Mouse (Mus musculus): Measurements from ENCODE around the gene Slc32a1. TPM values are rescaled to one million over a fixed set of nuclear protein-coding genes. Genes with fewer than 3 reads are reported as not detected.
A peak's percentile ranks its signal among the peaks of the same experiment; 100 is the strongest.

Gene Slc32a1
- polyA plus RNA-seq, 1 experiment from 2014 or later, result not detected

- Histone ChIP-seq H3K27me3 (ENCODE audit: insufficient read depth, low read length) (no peaks in the 10 kb centered on the region), H3K9ac (replicated peaks) (no peak overlapping the region), H3K36me3 (replicated peaks; ENCODE audit: insufficient read depth, low read length) (no peaks in the 10 kb centered on the region), H3K4me3 (ENCODE audit: low read depth, low read length) (no peak overlapping the region), H3K4me2 (ENCODE audit: low read depth, low read length) (no peak overlapping the region), H3K27ac (ENCODE audit: low read depth) (no peak overlapping the region), H3K9me3 (ENCODE audit: low read length) (no peaks in the 10 kb centered on the region), H3K4me1 (ENCODE audit: insufficient read depth) (no peaks in the 10 kb centered on the region)
- TF ChIP-seq CTCF (IDR thresholded peaks at IDR 0.05; ENCODE audit: low read depth) (no peak), EP300 (IDR thresholded peaks at IDR 0.05; ENCODE audit: low read depth) (no peak)
- DNase-seq, result peak; percentile 29
- ATAC-seq, result no peak
- WGBS (ENCODE audit: insufficient replicate concordance), result 9% methylated on average over 12 of the region's 12 CpGs
Observed at GRCm38 (mm10) chr2:158584621-158585358, 25.8 kb upstream of the Slc32a1 start.

GRCm38 (mm10) chr2:158588524-158589271, 21.9 kb upstream of the Slc32a1 start:
- WGBS (ENCODE audit: insufficient replicate concordance), result 45% methylated on average over 8 of the region's 8 CpGs

DNA sequence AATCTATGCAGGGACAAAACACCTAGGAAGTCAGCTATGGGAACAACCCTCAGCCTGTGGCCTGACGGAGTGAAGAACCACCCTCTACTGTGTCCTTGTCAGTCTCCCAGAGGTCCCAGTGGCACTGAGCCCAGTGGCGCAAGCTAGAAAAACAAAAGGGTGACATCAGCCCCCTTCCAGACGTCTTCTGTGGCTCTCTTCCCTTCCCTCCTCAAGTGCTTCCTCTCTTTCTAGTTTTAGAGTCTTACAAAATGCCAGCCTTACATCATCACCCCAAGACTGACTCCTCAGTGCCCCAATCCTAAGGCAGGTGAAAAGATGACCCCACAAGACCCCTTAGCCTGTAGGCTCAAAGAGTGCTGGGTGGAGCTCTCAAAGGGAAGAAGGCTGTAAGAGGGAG, 20.1 kb upstream of the Slc32a1 start:
- no peak for ATAC-seq
- H3K4me1 ChIP-seq (ENCODE audit: insufficient read depth), result no peaks in the 10 kb centered on the region
- no peak for DNase-seq
- no peaks in the 10 kb centered on the region for H3K36me3 ChIP-seq (replicated peaks; ENCODE audit: insufficient read depth, low read length)
- no peak overlapping the region for H3K4me3 ChIP-seq (ENCODE audit: low read depth, low read length)
- 40% methylated on average over 3 of the region's 3 CpGs for WGBS (ENCODE audit: insufficient replicate concordance)
- H3K27ac ChIP-seq (ENCODE audit: low read depth), result no peak overlapping the region
- TF ChIP-seq EP300 (IDR thresholded peaks at IDR 0.05; ENCODE audit: low read depth) (no peak), CTCF (IDR thresholded peaks at IDR 0.05; ENCODE audit: low read depth) (no peak)
- no peaks in the 10 kb centered on the region for H3K9me3 ChIP-seq (ENCODE audit: low read length)
- H3K4me2 ChIP-seq (ENCODE audit: low read depth, low read length), result no peak overlapping the region
- H3K9ac ChIP-seq (replicated peaks), result no peak overlapping the region
- H3K27me3 ChIP-seq (ENCODE audit: insufficient read depth, low read length), result peaks cover 6% of the 10 kb centered on the region; the same call in 1 of the 2 replicates

More at GRCm38 (mm10) chr2:158588524-158589271, 21.9 kb upstream of the Slc32a1 start:
- Histone ChIP-seq H3K36me3 (replicated peaks; ENCODE audit: insufficient read depth, low read length) (no peaks in the 10 kb centered on the region), H3K4me1 (ENCODE audit: insufficient read depth) (no peaks in the 10 kb centered on the region), H3K27me3 (ENCODE audit: insufficient read depth, low read length) (no peaks in the 10 kb centered on the region), H3K9ac (replicated peaks) (no peak overlapping the region), H3K4me3 (ENCODE audit: low read depth, low read length) (no peak overlapping the region), H3K9me3 (ENCODE audit: low read length) (no peaks in the 10 kb centered on the region), H3K4me2 (ENCODE audit: low read depth, low read length) (no peak overlapping the region), H3K27ac (ENCODE audit: low read depth) (no peak overlapping the region)
- no peak for DNase-seq
- ATAC-seq, result no peak
- TF ChIP-seq CTCF (IDR thresholded peaks at IDR 0.05; ENCODE audit: low read depth), result no peak
- no peak for TF ChIP-seq EP300 (IDR thresholded peaks at IDR 0.05; ENCODE audit: low read depth)

GRCm38 (mm10) chr2:158591286-158591685, 19.3 kb upstream of the Slc32a1 start:
- Histone ChIP-seq H3K27me3 (ENCODE audit: insufficient read depth, low read length) (peaks cover 10% of the 10 kb centered on the region; the same call in 1 of the 2 replicates), H3K9ac (replicated peaks) (no peak overlapping the region), H3K4me2 (ENCODE audit: low read depth, low read length) (no peak overlapping the region), H3K27ac (ENCODE audit: low read depth) (no peak overlapping the region), H3K4me3 (ENCODE audit: low read depth, low read length) (no peak overlapping the region), H3K9me3 (ENCODE audit: low read length) (no peaks in the 10 kb centered on the region), H3K36me3 (replicated peaks; ENCODE audit: insufficient read depth, low read length) (no peaks in the 10 kb centered on the region), H3K4me1 (ENCODE audit: insufficient read depth) (no peaks in the 10 kb centered on the region)
- WGBS (ENCODE audit: insufficient replicate concordance), result 50% methylated on average over 5 of the region's 5 CpGs
- DNase-seq (no peak), ATAC-seq (no peak)
- no peak for TF ChIP-seq EP300 (IDR thresholded peaks at IDR 0.05; ENCODE audit: low read depth)
- no peak for TF ChIP-seq CTCF (IDR thresholded peaks at IDR 0.05; ENCODE audit: low read depth)

- no peak overlapping the region for H3K27ac ChIP-seq (ENCODE audit: low read depth)
- H3K4me3 ChIP-seq (ENCODE audit: low read depth, low read length), result no peak overlapping the region
- peaks cover 10% of the 10 kb centered on the region; the same call in 1 of the 2 replicates for H3K27me3 ChIP-seq (ENCODE audit: insufficient read depth, low read length)
- no peak for ATAC-seq
- no peaks in the 10 kb centered on the region for H3K4me1 ChIP-seq (ENCODE audit: insufficient read depth)
- no peaks in the 10 kb centered on the region for H3K9me3 ChIP-seq (ENCODE audit: low read length)
- H3K9ac ChIP-seq (replicated peaks), result no peak overlapping the region
- DNase-seq, result no peak
- H3K4me2 ChIP-seq (ENCODE audit: low read depth, low read length), result no peak overlapping the region
- 61% methylated on average over 4 of the region's 4 CpGs for WGBS (ENCODE audit: insufficient replicate concordance)
- no peaks in the 10 kb centered on the region for H3K36me3 ChIP-seq (replicated peaks; ENCODE audit: insufficient read depth, low read length)
- no peak for TF ChIP-seq EP300 (IDR thresholded peaks at IDR 0.05; ENCODE audit: low read depth)
- TF ChIP-seq CTCF (IDR thresholded peaks at IDR 0.05; ENCODE audit: low read depth), result no peak
Observed at GRCm38 (mm10) chr2:158593371-158593770, 17.2 kb upstream of the Slc32a1 start.

- no peak for TF ChIP-seq CTCF (IDR thresholded peaks at IDR 0.05; ENCODE audit: low read depth)
- TF ChIP-seq EP300 (IDR thresholded peaks at IDR 0.05; ENCODE audit: low read depth), result no peak
- DNase-seq, result peak; percentile 23
- Histone ChIP-seq H3K27ac (ENCODE audit: low read depth) (no peak overlapping the region), H3K36me3 (replicated peaks; ENCODE audit: insufficient read depth, low read length) (no peaks in the 10 kb centered on the region), H3K4me3 (ENCODE audit: low read depth, low read length) (no peak overlapping the region), H3K27me3 (ENCODE audit: insufficient read depth, low read length) (peaks cover 10% of the 10 kb centered on the region; the same call in 1 of the 2 replicates), H3K4me2 (ENCODE audit: low read depth, low read length) (no peak overlapping the region), H3K9ac (replicated peaks) (no peak overlapping the region), H3K4me1 (ENCODE audit: insufficient read depth) (no peaks in the 10 kb centered on the region), H3K9me3 (ENCODE audit: low read length) (no peaks in the 10 kb centered on the region)
- WGBS (ENCODE audit: insufficient replicate concordance), result 1% methylated on average over 12 of the region's 12 CpGs
- ATAC-seq, result no peak
Observed at GRCm38 (mm10) chr2:158595103-158595502, 15.5 kb upstream of the Slc32a1 start.
